Mouse (Mus musculus): ENCODE data around the gene Cyp2b9. TPM values are rescaled to one million over a fixed set of nuclear protein-coding genes. Genes with fewer than 3 reads are reported as not detected.
"Not testable (repeated sequence)": the region's sequence is repeated elsewhere in the genome, so short reads cannot be mapped to it uniquely, and the experiment has no call there.

The Cyp2b9 gene
- polyA plus RNA-seq (2015; fragmentation: Nextera tagmentation; extraction: Ambion mirVana): not detected in 2 replicates

DNA sequence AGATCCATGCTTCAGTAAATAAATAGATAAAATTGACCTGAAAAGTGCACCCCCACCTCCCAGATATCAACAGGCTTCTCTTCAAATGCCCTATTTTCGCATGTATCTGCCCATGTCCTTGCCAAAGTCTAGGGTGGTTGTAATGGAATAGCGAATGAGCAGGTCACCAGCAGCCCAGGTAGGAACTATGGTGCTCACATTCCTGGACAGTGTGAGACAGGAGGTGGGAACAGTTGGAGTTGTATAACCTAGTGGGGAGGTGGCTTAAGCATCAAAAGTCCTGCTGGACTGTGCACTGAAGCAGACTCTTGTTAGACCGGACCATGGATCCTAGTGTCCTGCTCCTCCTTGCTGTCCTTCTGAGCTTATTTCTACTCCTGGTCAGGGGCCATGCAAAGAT is at the start of gene Cyp2b9:
Gene Cyp2b9 (plus strand): TSS at position 301 of the 400 bp plus-strand sequence.
- not testable (repeated sequence) for H3K4me3 ChIP-seq (replicated peaks); H3K9me3 ChIP-seq (replicated peaks); H3K36me3 ChIP-seq; H3K9ac ChIP-seq; H3K4me1 ChIP-seq; ATAC-seq (replicated peaks; ENCODE audit: low FRiP score); H3K27ac ChIP-seq; H3K27me3 ChIP-seq; H3K4me2 ChIP-seq
- WGBS: 68% methylated on average over 2 of the region's 3 CpGs

DNA sequence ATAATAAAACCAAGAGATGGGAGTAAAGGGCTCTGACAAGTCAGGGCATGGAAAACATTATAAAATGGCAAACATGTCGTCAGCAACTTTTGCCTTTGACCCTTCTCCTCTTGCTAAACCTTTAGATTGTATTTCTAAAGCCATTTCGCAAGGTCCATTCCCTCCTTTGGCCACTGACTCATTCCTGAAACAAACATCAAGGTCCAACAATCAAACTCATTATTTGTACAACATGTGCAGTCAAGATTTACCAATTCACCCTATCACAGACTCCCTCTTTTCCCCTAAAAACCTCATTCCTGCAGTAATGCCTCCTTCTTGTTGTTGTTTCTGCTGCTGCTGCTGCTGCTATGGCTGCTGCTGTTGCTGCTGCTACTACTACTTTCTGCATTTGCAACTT is 33.6 kb upstream of the Cyp2b9 start:
- H3K27ac ChIP-seq; ATAC-seq (replicated peaks; ENCODE audit: low FRiP score); H3K36me3 ChIP-seq; H3K9ac ChIP-seq; H3K4me3 ChIP-seq (replicated peaks); H3K9me3 ChIP-seq (replicated peaks); H3K4me2 ChIP-seq; H3K4me1 ChIP-seq; H3K27me3 ChIP-seq: not testable (repeated sequence)
- no CpG with 5 or more reads among the region's 2 CpGs for WGBS

- not testable (repeated sequence) for H3K9me3 ChIP-seq (replicated peaks)
Observed at GRCm38 (mm10) chr7:26143657-26144056, 29.6 kb upstream of the Cyp2b9 start.

DNA sequence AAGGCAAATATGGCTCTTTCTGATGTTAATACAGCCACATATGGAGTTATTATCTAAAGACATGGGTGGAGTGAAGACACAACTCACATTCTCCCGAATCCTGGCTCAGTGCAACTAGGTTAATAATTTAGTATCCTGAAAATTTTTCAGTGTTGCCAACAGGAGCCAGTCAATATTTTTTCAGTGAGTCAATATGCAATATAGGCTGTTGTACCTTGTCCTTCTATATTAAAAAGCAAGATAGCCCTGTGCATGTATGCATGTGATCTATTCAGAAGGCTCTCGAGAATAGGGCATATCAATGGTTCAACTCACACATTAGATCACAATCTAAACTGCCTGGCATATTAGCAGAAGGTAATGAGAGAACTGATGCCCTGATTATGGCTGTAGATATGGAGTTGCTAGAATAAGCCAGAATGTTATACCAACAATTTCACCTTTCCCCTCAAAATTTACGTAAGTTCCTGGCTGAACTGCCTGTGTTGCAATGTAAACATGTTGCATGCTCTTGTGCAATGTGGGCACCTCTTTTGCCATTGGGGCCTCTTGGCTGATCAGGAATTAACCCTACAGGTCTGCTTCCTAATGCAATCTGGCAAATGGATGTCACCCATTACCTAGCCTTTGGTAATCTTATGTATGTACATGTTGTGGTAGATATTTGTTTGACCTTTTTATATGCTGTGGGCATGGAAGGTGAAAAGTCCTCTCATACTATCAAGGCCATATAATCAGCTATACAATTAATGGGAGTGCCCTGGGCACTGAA is 4.3 kb upstream of the Cyp2b9 start:
- H3K9ac ChIP-seq; H3K4me1 ChIP-seq; H3K36me3 ChIP-seq; H3K4me2 ChIP-seq; H3K27me3 ChIP-seq; H3K9me3 ChIP-seq (replicated peaks); H3K4me3 ChIP-seq (replicated peaks); H3K27ac ChIP-seq; ATAC-seq (replicated peaks; ENCODE audit: low FRiP score): not testable (repeated sequence)
- 80% methylated on average over 3 of the region's 3 CpGs for WGBS

More at GRCm38 (mm10) chr7:26143657-26144056, 29.6 kb upstream of the Cyp2b9 start:
- H3K4me3 ChIP-seq (replicated peaks); H3K4me2 ChIP-seq; H3K27me3 ChIP-seq; H3K4me1 ChIP-seq; H3K36me3 ChIP-seq; ATAC-seq (replicated peaks; ENCODE audit: low FRiP score); H3K27ac ChIP-seq; H3K9ac ChIP-seq: not testable (repeated sequence)
- WGBS: 60% methylated on average over 1 of the region's 3 CpGs

- H3K9ac ChIP-seq: no peak overlapping the region
- no peak overlapping the region for H3K4me3 ChIP-seq (replicated peaks)
- H3K9me3 ChIP-seq (replicated peaks): peaks cover 3% of the 10 kb centered on the region; the same call in 1 of the 2 replicates
- no peak overlapping the region for H3K27ac ChIP-seq
- no peaks in the 10 kb centered on the region for H3K4me1 ChIP-seq
- 26% methylated on average over 2 of the region's 2 CpGs for WGBS
- H3K27me3 ChIP-seq: no peaks in the 10 kb centered on the region
- H3K36me3 ChIP-seq: no peaks in the 10 kb centered on the region
- ATAC-seq (replicated peaks; ENCODE audit: low FRiP score): no peak
- H3K4me2 ChIP-seq: no peak overlapping the region
Observed at GRCm38 (mm10) chr7:26201083-26201482, 27.9 kb downstream of the Cyp2b9 start.

GRCm38 (mm10) chr7:26260034-26260433 is 86.8 kb downstream of the Cyp2b9 start, which contains the start of gene Vmn1r184:
Vmn1r184 (plus strand) TSS chr7:26260334.
- H3K4me1 ChIP-seq; H3K27me3 ChIP-seq; H3K36me3 ChIP-seq; H3K4me3 ChIP-seq (replicated peaks); H3K27ac ChIP-seq; H3K4me2 ChIP-seq; ATAC-seq (replicated peaks; ENCODE audit: low FRiP score); H3K9me3 ChIP-seq (replicated peaks); H3K9ac ChIP-seq: not testable (repeated sequence)
- WGBS: 86% methylated on average over 1 of the region's 1 CpGs

Other genes with a start within 250 kb of the Cyp2b9 start
- gene Cyp2b13, start 111.9 kb upstream of the Cyp2b9 start, polyA plus RNA-seq (2015; fragmentation: Nextera tagmentation; extraction: Ambion mirVana): not detected in 2 replicates
- gene Vmn1r184, start 86.9 kb downstream of the Cyp2b9 start, polyA plus RNA-seq (2015; fragmentation: Nextera tagmentation; extraction: Ambion mirVana): not detected in 2 replicates
- not detected in 2 replicates for gene Cyp2a4, start 133.8 kb downstream of the Cyp2b9 start, polyA plus RNA-seq (2015; fragmentation: Nextera tagmentation; extraction: Ambion mirVana)
- not detected in 2 replicates for gene Nlrp9c, start 230.3 kb downstream of the Cyp2b9 start, polyA plus RNA-seq (2015; fragmentation: Nextera tagmentation; extraction: Ambion mirVana)

Measured in kidney, embryonic 15.5 days (tissue).